Mouse (Mus musculus) heart, postnatal 0 days (tissue): ENCODE results near the gene Il17rd.

Experiments
- CTCF ChIP-seq: IDR thresholded peaks from 2 replicates; pipeline ENCODE4 v1.5.1; 2016; ENCODE audit warnings: antibody characterized with exemption, control low read depth, low read depth
- EP300 ChIP-seq: IDR thresholded peaks from 2 replicates; pipeline ENCODE4 v1.6.1; 2016; ENCODE audit warnings: antibody characterized with exemption, low read depth

DNA sequence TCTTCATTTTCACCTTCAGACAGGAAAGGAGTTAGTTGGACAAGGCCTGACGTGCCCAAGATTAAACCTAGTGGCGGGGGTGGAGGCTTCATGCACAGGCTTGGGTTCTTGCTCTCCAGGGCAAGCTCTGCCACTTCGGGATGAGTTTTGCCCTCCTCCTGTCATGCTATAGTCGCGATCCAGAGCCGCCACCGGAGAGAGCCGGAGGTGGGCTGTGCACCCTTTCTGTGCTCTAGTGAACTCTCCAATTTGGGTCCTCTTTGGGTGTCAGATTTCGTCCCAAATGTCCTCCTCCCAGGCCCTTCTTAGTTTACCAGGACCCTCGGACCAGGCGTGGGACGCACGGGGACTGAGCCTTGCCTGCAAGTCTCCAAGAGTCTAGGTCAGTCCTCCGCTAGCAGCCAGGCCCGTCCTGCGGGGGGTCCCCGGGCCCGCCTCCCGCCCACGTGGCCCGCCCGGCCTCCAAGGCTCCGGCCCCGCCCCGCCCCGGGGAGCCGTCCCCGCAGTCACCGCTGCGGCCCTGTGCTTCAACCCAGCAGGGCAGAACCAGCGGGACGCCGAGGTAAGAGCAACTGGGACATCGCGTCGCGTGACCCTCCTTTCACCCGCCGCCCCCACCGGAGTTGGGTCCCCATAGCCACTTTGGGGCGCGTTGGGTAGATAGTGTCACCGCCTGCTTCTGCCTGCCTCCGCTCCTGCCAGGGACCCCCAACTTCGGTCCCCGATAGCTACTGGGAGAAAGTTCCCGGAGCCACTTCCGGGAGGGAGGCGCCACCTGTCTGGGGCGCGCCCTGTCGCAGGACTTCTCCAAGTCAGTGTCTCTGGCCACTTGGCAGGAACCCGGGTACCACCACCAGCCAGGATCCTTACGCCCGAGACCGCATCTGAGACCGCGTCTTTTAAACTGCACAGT is 75.9 kb downstream of the Il17rd start, which contains the start of gene Arhgef3:
- TF ChIP-seq CTCF (no peak), EP300 (no peak)
